Mouse (Mus musculus) limb, embryonic 11.5 days (tissue): ENCODE measurements around the gene Runx1. TPM values are rescaled to one million over a fixed set of nuclear protein-coding genes. Genes with fewer than 3 reads are reported as not detected.

Experiments used
- ATAC-seq: fragments of 200-750 bp; cut with Nextera tagmentation; 2 replicates; pipeline ENCODE4 v1.8.0; 2017; ENCODE audit warnings: low read depth; ENCODE audit not compliant: insufficient number of reproducible peaks, low FRiP score, low TSS enrichment
- DNase-seq: peaks from one replicate; pipeline ENCODE4 v3.0.0-alpha.2; 2015; ENCODE audit warnings: low spot score
- H3K27ac ChIP-seq: fragments of 300-500 bp; sonication (generic); replicated peaks from 2 replicates; pipeline ENCODE4 v1.5.1; 2014; ENCODE audit warnings: low read depth, mild to moderate bottlenecking, low read length
- H3K27me3 ChIP-seq: fragments of 300-500 bp; sonication (generic); 2 replicates; pipeline ENCODE4 v1.6.1; 2014; ENCODE audit warnings: mild to moderate bottlenecking, low read length, mixed read lengths; ENCODE audit not compliant: control insufficient read depth, insufficient read depth
- H3K36me3 ChIP-seq: fragments of 300-500 bp; sonication (generic); 2 replicates; pipeline ENCODE4 v1.6.1; 2014; ENCODE audit warnings: mild to moderate bottlenecking, low read length, moderate library complexity, mixed read lengths; ENCODE audit not compliant: control insufficient read depth, insufficient read depth
- H3K4me1 ChIP-seq: fragments of 300-500 bp; sonication (generic); 2 replicates; pipeline ENCODE4 v1.6.1; 2014; ENCODE audit warnings: low read length, mixed read lengths; ENCODE audit not compliant: control insufficient read depth, insufficient read depth
- H3K4me2 ChIP-seq: fragments of 300-500 bp; sonication (generic); 2 replicates; pipeline ENCODE4 v1.6.1; 2014; ENCODE audit warnings: low read depth, mild to moderate bottlenecking, moderate library complexity; ENCODE audit not compliant: severe bottlenecking
- H3K4me3 ChIP-seq: fragments of 300-500 bp; sonication (generic); 2 replicates; pipeline ENCODE4 v1.5.1; 2014; ENCODE audit warnings: low read depth, low read length
- H3K9ac ChIP-seq: fragments of 300-500 bp; sonication (generic); 2 replicates; pipeline ENCODE4 v1.6.1; 2014; ENCODE audit warnings: mild to moderate bottlenecking, low read length
- H3K9me3 ChIP-seq: fragments of 300-500 bp; sonication (generic); 2 replicates; pipeline ENCODE4 v1.6.1; 2016; ENCODE audit warnings: low read length; ENCODE audit not compliant: control insufficient read depth
- WGBS: fragments of 180-500 bp; shearing (Covaris S2); extraction: QIAGEN DNeasy Blood & Tissue Kit; methylation state at CpG from one replicate; pipeline ENCODE4 v1.1.7; 2014; 5-methylcytosine and 5-hydroxymethylcytosine counted together
- polyA plus RNA-seq: library from polyadenylated mRNA; unstranded; fragments of >200 nt; fragmentation: Nextera tagmentation; extraction: Ambion mirVana; gene quantifications from 2 replicates; pipeline ENCODE4 v1.2.1, GENCODE M21; 2014

Runx1 gene
- polyA plus RNA-seq, 1 experiment from 2014 or later, result 2.7 TPM

DNA sequence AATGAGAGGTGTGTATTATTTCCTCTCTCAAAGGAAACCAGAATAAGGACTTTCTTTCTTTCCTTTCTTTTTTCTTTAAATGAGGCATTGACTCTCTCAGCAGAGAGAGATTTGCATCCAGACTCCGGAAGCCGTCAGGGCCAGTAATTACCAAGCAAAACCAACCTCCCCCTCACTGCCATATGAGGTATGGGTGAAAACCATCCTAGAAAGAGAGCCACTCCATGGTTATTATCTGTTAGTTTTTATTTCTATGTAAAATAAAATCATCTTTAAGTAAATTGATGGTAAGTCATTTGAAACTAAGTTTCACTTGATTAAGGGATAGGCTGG lies 10.8 kb downstream of the Runx1 start:
- DNase-seq (no peak), ATAC-seq (no peak)
- H3K4me2 ChIP-seq, result no peak overlapping the region
- no peak overlapping the region for H3K4me3 ChIP-seq
- H3K4me1 ChIP-seq, result no peaks in the 10 kb centered on the region
- H3K9me3 ChIP-seq, result no peaks in the 10 kb centered on the region
- no peaks in the 10 kb centered on the region for H3K36me3 ChIP-seq
- H3K9ac ChIP-seq, result no peak overlapping the region
- no peaks in the 10 kb centered on the region for H3K27me3 ChIP-seq
- WGBS, result 66% methylated on average over 2 of the region's 2 CpGs
- H3K27ac ChIP-seq, result no peak overlapping the region

DNA sequence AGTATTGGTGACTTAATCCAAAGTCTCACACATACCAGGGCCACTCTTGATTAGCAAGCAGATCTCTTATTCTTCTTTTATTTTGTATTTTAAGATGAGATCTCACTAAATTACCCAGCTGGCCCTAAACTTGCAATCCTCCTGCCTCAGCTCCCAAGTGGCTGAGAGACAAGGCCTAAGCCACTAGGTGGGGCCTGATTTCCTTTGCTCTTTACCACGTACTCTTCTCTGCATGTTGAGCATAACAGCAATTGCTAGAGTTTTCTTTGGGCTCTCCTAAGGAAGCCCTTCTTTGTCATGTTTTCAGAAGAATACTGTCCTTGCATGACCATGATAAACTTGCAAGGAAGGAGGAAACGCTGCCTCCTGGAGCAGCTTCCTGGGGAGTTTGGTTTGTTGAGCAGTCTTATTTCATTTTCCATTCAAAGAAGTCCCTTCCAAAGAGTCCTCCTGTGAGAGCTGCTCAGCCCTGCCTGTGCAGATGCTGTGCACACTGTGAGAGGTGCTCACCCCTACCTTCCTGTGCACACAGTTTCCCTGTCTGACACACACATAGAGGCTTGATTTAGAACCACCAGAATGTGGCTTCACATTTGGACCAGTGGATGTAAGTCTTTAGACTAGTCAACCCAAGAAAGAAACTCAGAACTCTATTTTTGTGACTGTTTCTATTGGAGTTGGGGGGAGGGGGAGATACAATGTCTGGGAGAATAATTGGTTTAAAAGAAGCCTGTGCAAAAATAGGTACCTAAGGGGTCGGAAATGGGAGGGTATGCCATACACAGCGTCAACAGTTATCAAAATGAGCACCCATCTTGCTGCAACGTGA lies 11.4 kb downstream of the Runx1 start:
- Histone ChIP-seq H3K36me3 (no peaks in the 10 kb centered on the region), H3K4me2 (no peak overlapping the region), H3K4me3 (no peak overlapping the region), H3K27me3 (no peaks in the 10 kb centered on the region), H3K9me3 (no peaks in the 10 kb centered on the region), H3K4me1 (no peaks in the 10 kb centered on the region), H3K27ac (no peak overlapping the region), H3K9ac (no peak overlapping the region)
- no peak for ATAC-seq
- WGBS, result 78% methylated on average over 5 of the region's 5 CpGs
- DNase-seq, result no peak

DNA sequence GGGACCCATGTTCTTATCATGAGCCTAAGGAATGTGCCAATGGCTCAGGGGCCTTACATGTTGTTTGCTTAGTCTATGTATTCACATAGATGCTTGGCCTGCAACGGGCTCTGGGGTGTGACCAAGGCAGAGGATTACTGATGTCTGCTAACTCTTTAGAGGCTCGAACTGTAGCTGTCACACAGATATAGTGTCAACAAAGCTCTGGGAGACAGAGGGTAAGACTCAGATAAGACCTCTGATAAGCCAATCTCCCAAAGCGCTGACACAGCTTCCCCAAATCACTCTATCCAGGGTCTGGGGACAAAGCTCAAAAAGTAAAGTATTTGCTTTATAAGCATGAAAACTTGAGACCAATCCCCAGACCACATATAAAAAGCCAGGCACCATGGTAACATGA lies 13.5 kb downstream of the Runx1 start:
- ATAC-seq (no peak), DNase-seq (no peak)
- Histone ChIP-seq H3K9me3 (no peaks in the 10 kb centered on the region), H3K4me3 (no peak overlapping the region), H3K4me2 (no peak overlapping the region), H3K9ac (no peak overlapping the region), H3K36me3 (no peaks in the 10 kb centered on the region), H3K4me1 (no peaks in the 10 kb centered on the region), H3K27ac (no peak overlapping the region), H3K27me3 (no peaks in the 10 kb centered on the region)
- WGBS, result 70% methylated on average over 3 of the region's 3 CpGs

DNA sequence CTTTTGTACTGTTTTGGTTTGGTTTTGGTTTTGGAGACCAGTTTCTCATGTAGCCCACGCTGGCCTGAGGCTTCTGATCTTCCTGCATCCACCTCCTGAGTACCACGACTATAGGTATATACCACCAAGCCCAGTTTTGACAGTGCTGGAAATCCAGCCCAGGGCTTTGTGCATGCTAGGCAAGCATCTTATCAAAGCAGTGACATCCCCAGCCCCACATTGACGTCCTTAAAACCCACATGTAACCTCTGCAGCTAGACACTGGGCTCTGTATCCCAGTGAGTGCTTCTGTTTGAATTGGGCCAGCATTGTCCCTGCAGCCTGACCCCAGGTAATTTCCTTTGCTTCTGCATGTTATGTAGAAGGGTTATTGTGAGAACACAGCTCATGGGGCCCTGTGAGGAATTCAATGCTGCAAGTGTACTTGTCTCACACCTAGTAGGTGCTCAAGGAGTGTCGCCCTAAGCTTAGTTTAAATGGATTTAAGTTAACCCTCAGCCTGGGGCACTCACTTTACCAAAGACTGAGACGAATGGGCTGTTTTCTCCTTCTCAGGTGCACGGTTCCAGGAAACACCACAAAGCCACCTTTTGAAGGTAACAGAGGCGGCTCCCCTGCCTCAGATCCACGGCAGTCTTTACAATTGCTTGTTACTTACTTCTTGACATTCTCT lies 15.2 kb downstream of the Runx1 start:
- Histone ChIP-seq H3K36me3 (no peaks in the 10 kb centered on the region), H3K9ac (no peak overlapping the region), H3K9me3 (no peaks in the 10 kb centered on the region), H3K27me3 (no peaks in the 10 kb centered on the region), H3K4me1 (no peaks in the 10 kb centered on the region), H3K4me3 (no peak overlapping the region), H3K4me2 (no peak overlapping the region), H3K27ac (no peak overlapping the region)
- no peak for ATAC-seq
- WGBS, result 85% methylated on average over 8 of the region's 8 CpGs
- DNase-seq, result no peak

DNA sequence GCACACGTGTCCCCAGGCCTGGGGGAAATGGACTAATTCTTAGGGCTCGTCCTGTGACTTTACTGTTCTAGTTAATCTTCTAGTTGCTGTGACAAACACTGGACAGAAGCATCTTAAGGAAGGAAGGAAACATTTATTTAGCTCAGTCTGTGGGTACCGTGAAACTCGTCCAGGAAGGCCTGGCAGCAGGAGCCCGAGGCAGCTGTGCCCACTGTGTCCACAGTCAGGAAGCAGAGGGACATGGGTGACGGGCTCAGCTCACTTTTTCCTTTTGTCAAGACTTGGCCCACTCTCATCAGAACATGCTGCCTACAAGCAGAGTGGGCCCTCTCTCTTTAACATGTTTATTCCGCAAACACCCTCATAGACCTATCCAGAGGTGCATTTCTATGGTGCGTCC lies 18.2 kb downstream of the Runx1 start:
- Histone ChIP-seq H3K4me3 (no peak overlapping the region), H3K4me2 (no peak overlapping the region), H3K27me3 (no peaks in the 10 kb centered on the region), H3K27ac (no peak overlapping the region), H3K4me1 (no peaks in the 10 kb centered on the region), H3K9ac (no peak overlapping the region), H3K36me3 (no peaks in the 10 kb centered on the region), H3K9me3 (no peaks in the 10 kb centered on the region)
- no peak for DNase-seq
- 81% methylated on average over 8 of the region's 8 CpGs for WGBS
- no peak for ATAC-seq

DNA sequence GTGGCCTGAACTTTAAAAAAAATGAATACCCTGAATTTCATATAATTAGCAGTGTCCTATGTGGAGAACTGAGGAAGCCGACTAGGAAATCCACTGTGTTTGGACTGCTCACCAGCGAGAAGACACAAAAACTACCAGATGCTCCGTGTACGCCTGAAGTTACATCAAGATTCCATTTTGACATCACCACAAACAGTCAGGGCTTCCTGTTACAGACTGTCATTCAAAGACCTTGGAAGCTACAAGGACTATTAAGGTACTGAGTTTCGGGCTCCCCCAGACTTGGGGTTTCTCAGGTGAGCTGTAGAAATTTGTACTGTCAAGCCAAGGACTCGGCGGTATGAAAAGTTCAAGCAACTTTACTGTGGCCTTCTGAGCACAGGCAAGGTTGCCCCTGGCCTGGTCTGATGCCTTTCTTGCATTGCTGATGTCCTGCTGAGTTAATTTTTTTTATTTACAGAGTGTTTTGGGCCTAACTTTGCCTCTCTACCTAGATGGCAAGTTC lies 22.8 kb downstream of the Runx1 start:
- Histone ChIP-seq H3K4me2 (no peak overlapping the region), H3K27me3 (no peaks in the 10 kb centered on the region), H3K9me3 (no peaks in the 10 kb centered on the region), H3K36me3 (no peaks in the 10 kb centered on the region), H3K4me3 (no peak overlapping the region), H3K27ac (no peak overlapping the region), H3K9ac (no peak overlapping the region), H3K4me1 (no peaks in the 10 kb centered on the region)
- ATAC-seq (no peak), DNase-seq (no peak)
- WGBS, result 89% methylated on average over 7 of the region's 7 CpGs

DNA sequence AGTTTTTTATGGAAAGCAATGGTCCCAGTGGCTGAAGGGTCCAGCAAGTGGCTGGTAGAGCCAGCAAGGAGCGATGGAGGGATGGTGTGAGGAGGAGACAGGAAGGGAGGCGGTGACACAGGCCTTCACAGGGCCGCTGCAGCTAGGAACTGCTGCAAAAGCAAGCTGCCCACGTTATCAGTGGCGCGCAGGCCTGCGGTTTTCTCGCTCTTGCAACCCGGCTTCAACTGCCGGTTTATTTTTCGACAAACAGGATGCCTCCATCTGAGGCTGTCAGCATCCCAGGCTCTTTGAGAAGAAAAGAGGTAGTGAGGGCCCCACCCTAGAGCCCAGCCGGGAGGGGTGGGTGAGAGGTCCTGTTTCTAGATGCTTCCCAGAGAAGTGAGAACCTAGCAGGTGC lies 24.4 kb downstream of the Runx1 start:
- ATAC-seq (no peak), DNase-seq (no peak)
- 77% methylated on average over 12 of the region's 12 CpGs for WGBS
- Histone ChIP-seq H3K27me3 (no peaks in the 10 kb centered on the region), H3K9ac (no peak overlapping the region), H3K27ac (no peak overlapping the region), H3K4me2 (no peak overlapping the region), H3K4me1 (no peaks in the 10 kb centered on the region), H3K9me3 (no peaks in the 10 kb centered on the region), H3K4me3 (no peak overlapping the region), H3K36me3 (no peaks in the 10 kb centered on the region)

DNA sequence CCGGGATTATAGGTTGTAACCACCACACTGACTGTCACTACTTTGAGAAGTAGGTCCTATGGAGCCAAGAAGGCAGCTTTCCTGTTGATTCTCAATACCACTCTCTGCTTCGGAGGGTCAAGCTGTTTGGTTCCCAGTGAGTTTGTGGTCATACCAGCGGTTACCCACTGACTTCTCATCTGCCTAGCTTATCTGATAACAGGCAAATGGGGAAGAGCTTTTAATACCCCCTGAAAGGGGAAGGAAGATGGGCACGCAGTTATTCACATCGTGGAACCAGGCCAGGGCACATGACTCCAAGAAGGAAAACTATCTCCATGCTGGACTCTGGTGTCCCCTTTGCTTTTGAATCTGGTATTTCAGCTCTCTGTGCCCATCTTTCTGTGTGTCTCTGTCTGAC lies 25.1 kb downstream of the Runx1 start:
- Histone ChIP-seq H3K27ac (no peak overlapping the region), H3K9me3 (no peaks in the 10 kb centered on the region), H3K4me1 (no peaks in the 10 kb centered on the region), H3K4me2 (no peak overlapping the region), H3K4me3 (no peak overlapping the region), H3K36me3 (no peaks in the 10 kb centered on the region), H3K27me3 (no peaks in the 10 kb centered on the region), H3K9ac (no peak overlapping the region)
- DNase-seq (no peak), ATAC-seq (no peak)
- WGBS, result 84% methylated on average over 5 of the region's 5 CpGs
